Mouse (Mus musculus): ENCODE results near the gene Rsph1. TPM values are rescaled to one million over a fixed set of nuclear protein-coding genes. Genes with fewer than 3 reads are reported as not detected.
A peak's percentile ranks its signal among the peaks of the same experiment; 100 is the strongest.

Gene Rsph1
- polyA plus RNA-seq, 1 experiment = 3.6 TPM

DNA sequence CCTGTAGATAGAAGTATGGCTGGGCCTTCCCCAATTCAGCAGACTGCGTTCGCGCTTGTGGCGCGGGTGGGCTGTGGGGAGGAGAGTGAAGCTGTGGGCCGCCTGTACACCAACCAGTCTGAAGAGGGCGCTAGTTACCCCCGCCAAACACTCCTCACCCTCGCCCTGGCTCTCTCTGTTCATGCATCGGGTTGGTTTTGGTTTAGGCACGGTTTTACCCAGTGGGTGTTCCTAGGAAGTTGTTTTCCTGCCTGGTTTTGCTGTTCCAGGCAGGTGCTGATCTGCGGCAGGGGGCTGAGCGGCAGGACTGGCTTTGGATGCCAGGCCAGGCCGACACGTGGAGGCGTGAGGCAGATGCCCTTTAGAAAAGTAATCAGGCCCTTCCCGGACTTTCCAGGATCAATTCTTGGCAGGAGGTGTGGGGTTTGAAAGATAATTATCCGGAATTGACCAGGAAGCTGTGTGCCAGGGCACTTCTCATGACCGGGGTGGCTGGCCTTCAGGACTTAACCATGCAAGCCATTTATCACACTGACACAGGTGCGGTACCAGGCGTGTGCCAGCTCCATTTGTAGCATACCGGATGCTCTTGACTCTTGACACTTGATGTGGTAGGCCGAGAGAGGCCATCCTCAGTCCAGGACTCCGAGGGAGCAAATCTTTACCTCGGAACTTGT, 18.2 kb upstream of the Rsph1 start:
- Histone ChIP-seq H3K4me1 (ENCODE audit: control insufficient read depth, insufficient read depth, low read length) (no peaks in the 10 kb centered on the region), H3K4me3 (ENCODE audit: insufficient read depth, low read length) (peak overlapping the region; percentile 66), H3K27ac (ENCODE audit: insufficient read depth, low read length) (no peak overlapping the region)
- TF ChIP-seq CTCF (IDR thresholded peaks at IDR 0.05; ENCODE audit: extremely low read depth, insufficient read depth, low read length) (peak; percentile 37; the same call in 1 of the 2 replicates), POLR2A (IDR thresholded peaks at IDR 0.05; ENCODE audit: extremely low read depth, insufficient read depth, low read length) (no peak)

DNA sequence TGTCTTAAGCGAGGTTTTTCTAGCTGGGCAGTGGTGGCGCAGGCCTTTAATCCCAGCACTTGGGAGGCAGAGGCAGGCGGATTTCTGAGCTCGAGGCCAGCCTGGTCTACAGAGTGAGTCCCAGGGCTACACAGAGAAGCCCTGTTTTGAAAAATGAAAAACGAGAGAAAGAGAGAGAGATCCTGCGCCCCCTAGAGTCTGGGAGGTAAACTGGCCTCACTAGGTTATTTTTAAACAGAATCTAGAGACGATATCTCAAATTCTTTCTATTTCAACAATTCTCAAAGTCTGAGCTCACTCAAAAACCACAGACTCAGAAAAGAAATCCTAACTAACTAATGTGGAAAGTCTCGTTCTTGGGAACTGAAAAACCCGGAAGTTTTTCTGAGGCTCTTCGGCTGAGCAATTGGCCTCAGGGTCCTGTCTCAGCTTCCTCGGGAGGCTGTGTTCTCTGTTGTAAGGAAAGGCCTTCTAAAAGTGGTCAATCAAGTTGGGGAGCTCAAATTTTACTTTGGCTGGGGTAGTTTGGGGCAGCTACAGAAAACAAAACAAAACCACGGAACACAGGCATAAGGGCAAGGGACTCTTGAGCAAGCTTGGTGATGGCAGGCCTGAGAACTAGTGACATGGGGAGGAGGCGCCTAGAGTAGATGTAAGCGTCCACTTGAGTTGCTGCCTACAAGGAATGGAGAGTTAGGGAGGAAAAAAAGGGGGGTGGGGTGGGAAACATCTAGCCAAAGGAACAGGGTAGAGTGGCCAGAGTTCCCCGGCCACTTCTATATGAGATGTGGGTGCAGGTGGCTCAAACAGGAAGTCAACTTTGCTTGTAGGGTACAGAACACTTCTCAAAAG, 17.4 kb upstream of the Rsph1 start:
- H3K4me3 ChIP-seq (ENCODE audit: insufficient read depth, low read length) = peak overlapping the region; percentile 66; the same call in 1 of the 2 replicates
- H3K27ac ChIP-seq (ENCODE audit: insufficient read depth, low read length) = no peak overlapping the region
- H3K4me1 ChIP-seq (ENCODE audit: control insufficient read depth, insufficient read depth, low read length) = no peaks in the 10 kb centered on the region
- TF ChIP-seq POLR2A (IDR thresholded peaks at IDR 0.05; ENCODE audit: extremely low read depth, insufficient read depth, low read length) = no peak
- TF ChIP-seq CTCF (IDR thresholded peaks at IDR 0.05; ENCODE audit: extremely low read depth, insufficient read depth, low read length) = no peak

DNA sequence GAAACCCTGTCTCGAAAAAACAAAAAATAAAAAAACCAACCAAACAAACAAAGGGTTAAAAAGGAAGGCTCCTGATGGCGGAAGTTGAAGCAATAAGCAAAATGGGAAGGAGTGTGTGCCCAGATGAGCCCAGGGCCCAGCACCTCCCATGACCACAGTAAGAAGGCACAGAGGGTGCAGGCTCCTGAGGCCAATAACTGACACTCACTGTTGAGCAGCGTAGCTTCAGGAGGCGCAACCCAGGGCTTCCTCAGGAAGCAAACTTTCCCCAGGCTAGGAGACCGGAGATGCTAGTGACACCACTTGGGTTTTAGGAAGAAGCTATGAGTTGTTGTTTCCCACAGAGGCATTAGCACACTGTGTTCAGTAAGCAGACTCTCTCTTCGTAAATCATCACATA, 13.7 kb upstream of the Rsph1 start:
- Histone ChIP-seq H3K4me1 (ENCODE audit: control insufficient read depth, insufficient read depth, low read length) (no peaks in the 10 kb centered on the region), H3K4me3 (ENCODE audit: insufficient read depth, low read length) (no peak overlapping the region), H3K27ac (ENCODE audit: insufficient read depth, low read length) (no peak overlapping the region)
- TF ChIP-seq POLR2A (IDR thresholded peaks at IDR 0.05; ENCODE audit: extremely low read depth, insufficient read depth, low read length) (no peak), CTCF (IDR thresholded peaks at IDR 0.05; ENCODE audit: extremely low read depth, insufficient read depth, low read length) (no peak)

DNA sequence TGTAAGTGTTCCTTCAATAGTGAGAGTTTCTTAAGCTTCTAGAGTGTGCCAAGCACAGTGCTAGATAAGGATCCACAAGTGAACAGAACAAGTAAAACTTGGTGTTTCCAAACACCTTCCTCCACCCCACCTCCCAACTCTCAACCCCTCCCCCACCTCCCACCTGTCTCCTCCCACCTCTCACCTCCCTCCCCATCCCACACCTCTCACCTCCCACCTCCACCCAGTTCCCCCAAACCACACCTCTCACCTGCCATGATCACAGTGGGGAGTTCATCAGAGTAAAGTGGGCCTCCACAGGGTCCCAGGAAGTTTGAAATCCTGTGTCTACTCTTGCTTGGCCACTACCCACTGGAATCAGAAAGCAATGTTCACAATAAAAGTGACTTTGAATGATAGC, 13.1 kb upstream of the Rsph1 start:
- Histone ChIP-seq H3K27ac (ENCODE audit: insufficient read depth, low read length) (no peak overlapping the region), H3K4me1 (ENCODE audit: control insufficient read depth, insufficient read depth, low read length) (no peaks in the 10 kb centered on the region), H3K4me3 (ENCODE audit: insufficient read depth, low read length) (no peak overlapping the region)
- no peak for TF ChIP-seq POLR2A (IDR thresholded peaks at IDR 0.05; ENCODE audit: extremely low read depth, insufficient read depth, low read length)
- no peak for TF ChIP-seq CTCF (IDR thresholded peaks at IDR 0.05; ENCODE audit: extremely low read depth, insufficient read depth, low read length)

DNA sequence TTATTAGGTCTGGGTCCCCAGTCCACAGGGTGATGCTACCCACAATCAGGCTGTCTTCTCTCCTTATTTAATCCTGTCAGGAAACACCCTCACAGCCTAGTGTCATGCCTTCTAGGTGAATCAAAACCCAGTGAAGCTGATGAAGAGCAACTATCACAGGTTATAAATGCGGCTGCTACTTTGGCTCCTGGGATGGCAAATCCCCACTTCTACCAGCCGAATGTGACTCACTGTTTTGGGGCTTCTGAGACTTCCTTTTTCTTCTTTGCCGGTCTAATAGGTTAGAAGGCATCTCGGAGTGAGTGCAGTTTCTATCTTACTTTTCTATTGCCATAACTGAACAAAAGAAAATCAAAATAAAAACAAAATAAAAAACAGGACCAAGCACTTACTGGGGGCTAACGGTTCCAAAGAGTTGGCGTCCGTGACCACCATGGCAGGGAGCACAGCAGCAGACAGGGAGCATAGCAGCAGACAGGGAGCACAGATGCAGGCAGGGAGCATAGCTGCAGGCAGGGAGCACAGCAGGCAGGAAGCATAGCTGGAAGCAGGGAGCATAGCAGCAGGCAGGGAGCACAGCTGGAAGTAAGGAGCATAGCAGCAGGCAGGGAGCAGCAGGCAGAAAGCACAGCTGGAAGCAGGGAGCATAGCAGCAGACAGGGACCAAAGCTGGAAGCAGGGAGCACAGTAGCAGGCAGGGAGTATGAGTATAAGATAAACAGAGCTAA, 12.0 kb upstream of the Rsph1 start:
- Histone ChIP-seq H3K27ac (ENCODE audit: insufficient read depth, low read length) (no peak overlapping the region), H3K4me3 (ENCODE audit: insufficient read depth, low read length) (no peak overlapping the region), H3K4me1 (ENCODE audit: control insufficient read depth, insufficient read depth, low read length) (no peaks in the 10 kb centered on the region)
- no peak for TF ChIP-seq CTCF (IDR thresholded peaks at IDR 0.05; ENCODE audit: extremely low read depth, insufficient read depth, low read length)

DNA sequence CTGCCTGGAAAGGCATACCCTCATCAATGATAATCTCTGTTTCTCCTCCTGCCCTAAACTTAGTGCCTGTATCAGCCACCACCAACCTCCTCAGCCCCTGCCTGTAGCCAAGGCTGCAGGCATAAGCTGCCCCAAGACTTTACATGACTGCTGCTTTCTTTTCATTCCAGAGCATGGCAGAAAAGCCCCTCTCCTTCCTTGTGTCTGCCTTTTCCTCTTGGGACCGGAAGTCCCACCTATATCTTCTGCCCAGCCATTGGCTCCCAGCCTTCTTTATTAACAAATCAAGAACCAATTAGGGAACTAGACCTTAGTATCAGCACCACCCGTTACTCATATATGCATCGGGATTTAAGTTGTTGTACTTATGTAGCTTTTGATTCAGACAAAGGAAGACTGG, 10.0 kb upstream of the Rsph1 start:
- no peak overlapping the region for H3K27ac ChIP-seq (ENCODE audit: insufficient read depth, low read length)
- H3K4me1 ChIP-seq (ENCODE audit: control insufficient read depth, insufficient read depth, low read length) = no peaks in the 10 kb centered on the region
- no peak for TF ChIP-seq CTCF (IDR thresholded peaks at IDR 0.05; ENCODE audit: extremely low read depth, insufficient read depth, low read length)
- no peak overlapping the region for H3K4me3 ChIP-seq (ENCODE audit: insufficient read depth, low read length)

DNA sequence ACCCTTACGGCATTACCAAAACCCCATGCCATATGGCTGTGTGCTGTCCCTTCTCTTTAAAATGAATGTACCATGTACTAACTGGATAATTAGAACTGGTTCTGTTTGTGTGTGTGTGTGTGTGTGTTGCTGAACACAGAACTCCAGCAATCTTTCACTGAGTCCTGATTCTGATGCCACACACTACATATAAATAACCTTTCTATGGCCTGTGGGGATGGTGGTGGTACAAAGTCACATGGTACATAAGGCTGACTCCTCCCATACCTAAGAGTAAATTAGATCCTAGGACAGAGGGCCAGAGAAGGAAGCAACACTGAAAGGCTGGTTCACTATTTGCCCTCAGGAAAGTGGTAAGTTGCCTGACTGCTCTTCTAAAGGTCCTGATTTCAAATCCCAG, 9.3 kb upstream of the Rsph1 start, which contains the start of gene Slc37a1:
TSS of gene Slc37a1 (plus strand) at position 301 of the 400 bp plus-strand sequence.
- Histone ChIP-seq H3K27ac (ENCODE audit: insufficient read depth, low read length) (no peak within 1 kb of the TSS), H3K4me3 (ENCODE audit: insufficient read depth, low read length) (no peak within 1 kb of the TSS), H3K4me1 (ENCODE audit: control insufficient read depth, insufficient read depth, low read length) (no peaks in the 10 kb centered on the region)
- TF ChIP-seq CTCF (IDR thresholded peaks at IDR 0.05; ENCODE audit: extremely low read depth, insufficient read depth, low read length) = no peak
- no peak for TF ChIP-seq POLR2A (IDR thresholded peaks at IDR 0.05; ENCODE audit: extremely low read depth, insufficient read depth, low read length)

DNA sequence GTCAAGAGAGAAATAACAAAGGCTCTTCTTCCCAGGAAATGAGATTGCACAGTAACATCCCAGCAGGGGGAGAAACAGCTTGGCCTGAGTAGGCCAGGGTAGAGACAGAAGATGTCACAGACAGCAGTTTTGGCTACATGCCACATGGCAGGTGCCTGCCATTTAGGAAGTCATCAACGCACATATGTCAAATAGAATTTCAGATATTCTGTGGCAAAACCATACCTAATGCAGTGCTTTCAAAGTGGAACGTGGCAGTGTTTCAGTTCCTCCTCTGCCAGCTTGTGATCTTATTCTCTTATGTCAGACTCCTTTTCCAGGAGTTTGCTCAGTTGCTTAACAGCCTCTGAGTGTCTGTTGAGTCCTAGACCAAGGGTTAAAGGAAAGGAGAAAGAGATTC, 8.7 kb upstream of the Rsph1 start:
- Histone ChIP-seq H3K4me3 (ENCODE audit: insufficient read depth, low read length) (no peak overlapping the region), H3K4me1 (ENCODE audit: control insufficient read depth, insufficient read depth, low read length) (no peaks in the 10 kb centered on the region), H3K27ac (ENCODE audit: insufficient read depth, low read length) (no peak overlapping the region)
- TF ChIP-seq POLR2A (IDR thresholded peaks at IDR 0.05; ENCODE audit: extremely low read depth, insufficient read depth, low read length) (no peak), CTCF (IDR thresholded peaks at IDR 0.05; ENCODE audit: extremely low read depth, insufficient read depth, low read length) (no peak)

DNA sequence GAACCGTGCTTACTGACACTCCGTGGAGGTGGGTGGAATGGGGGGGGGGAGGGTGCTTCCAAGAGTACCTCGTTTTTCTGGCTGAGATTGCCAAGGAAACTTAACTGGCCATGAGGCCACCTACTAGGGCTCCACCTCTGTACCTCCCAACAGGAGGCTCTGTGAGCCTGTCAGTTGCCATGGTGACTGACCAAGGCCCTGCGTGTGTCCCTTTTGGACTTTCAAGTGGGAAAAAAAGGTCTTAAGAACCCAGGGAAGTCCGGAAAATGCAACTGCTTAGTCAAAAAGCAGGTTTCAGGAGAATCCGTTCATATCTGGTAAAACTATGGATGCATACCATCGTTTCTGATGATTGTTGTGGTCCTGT, 5.5 kb upstream of the Rsph1 start:
- TF ChIP-seq POLR2A (IDR thresholded peaks at IDR 0.05; ENCODE audit: extremely low read depth, insufficient read depth, low read length) = no peak
- no peak for TF ChIP-seq CTCF (IDR thresholded peaks at IDR 0.05; ENCODE audit: extremely low read depth, insufficient read depth, low read length)
- no peak overlapping the region for H3K27ac ChIP-seq (ENCODE audit: insufficient read depth, low read length)
- H3K4me3 ChIP-seq (ENCODE audit: insufficient read depth, low read length) = no peak overlapping the region
- no peaks in the 10 kb centered on the region for H3K4me1 ChIP-seq (ENCODE audit: control insufficient read depth, insufficient read depth, low read length)

Data from cortical plate, adult 2 months (tissue).